Mouse (Mus musculus): ENCODE data around the gene Iqgap2.

The Iqgap2 gene

GRCm38 (mm10) chr13:95618859-95619258 lies 272.9 kb downstream of the Iqgap2 start:
- no peak for DNase-seq (ENCODE audit: low spot score in 2 of 2)

DNA sequence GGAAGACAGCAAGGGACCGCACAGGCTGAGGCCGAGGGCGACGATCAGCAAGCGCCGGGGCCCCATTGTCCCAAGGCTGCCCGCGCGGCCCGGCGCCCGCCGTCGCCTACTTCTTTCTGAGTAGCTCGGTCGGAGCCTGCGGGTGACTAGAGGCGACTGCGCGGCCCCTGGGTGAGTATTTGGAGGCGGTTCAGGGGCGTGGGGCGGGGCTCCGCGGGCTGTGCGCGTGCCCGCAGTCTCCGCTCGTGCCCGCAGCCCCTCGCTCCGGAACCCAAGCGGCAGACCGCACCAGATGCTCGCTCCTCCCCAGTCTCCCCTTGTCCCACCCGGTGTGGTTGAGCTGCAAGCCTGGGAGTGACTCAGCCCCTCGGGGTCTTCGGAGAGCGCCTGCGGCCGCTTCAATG lies 273.4 kb downstream of the Iqgap2 start, which contains the start of gene F2r:
Gene F2r (minus strand): TSS at position 179 of the 404 bp plus-strand sequence.
- DNase-seq (ENCODE audit: low spot score in 2 of 2), result peak; percentile 67 to 81

DNA sequence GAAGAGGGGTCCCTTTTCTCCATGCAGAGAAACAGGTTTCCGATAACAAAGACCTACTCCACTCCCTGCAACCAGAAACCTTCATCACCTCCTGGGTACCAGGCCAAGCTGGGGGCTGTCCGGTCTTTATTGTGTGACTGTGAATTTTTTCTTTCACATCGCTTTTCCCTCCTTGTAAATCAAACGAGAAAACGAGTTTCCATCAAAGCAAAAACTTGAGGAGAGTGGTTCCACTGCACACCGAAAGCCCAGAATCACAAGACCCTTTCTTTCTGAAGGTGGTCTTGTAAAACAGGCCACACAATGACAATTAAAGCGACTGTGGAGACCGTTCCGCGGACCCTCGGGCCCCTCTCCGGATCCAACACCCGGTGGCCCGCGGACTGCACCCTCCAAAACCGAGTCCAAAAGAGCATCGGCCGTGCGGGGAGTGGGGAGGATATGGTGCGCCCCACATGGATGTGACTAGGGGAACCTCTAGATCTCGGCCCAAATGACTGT lies 274.0 kb downstream of the Iqgap2 start:
- DNase-seq (ENCODE audit: low spot score in 2 of 2), result peak; percentile 21 to 32

- peak; percentile 19 to 32 for DNase-seq (ENCODE audit: low spot score in 2 of 2)
Measured at GRCm38 (mm10) chr13:95617082-95617670, 274.5 kb downstream of the Iqgap2 start.

GRCm38 (mm10) chr13:95616512-95616911 lies 275.2 kb downstream of the Iqgap2 start:
- peak in 1 of 2 experiments; percentile 16 for DNase-seq (ENCODE audit: low spot score in 2 of 2)

- no peak for DNase-seq (ENCODE audit: low spot score in 2 of 2)
Measured at GRCm38 (mm10) chr13:95614757-95615156, 277.0 kb downstream of the Iqgap2 start.

- DNase-seq (ENCODE audit: low spot score in 2 of 2), result no peak
Measured at GRCm38 (mm10) chr13:95612243-95612642, 279.5 kb downstream of the Iqgap2 start.

- DNase-seq (ENCODE audit: low spot score in 2 of 2), result no peak
Measured at GRCm38 (mm10) chr13:95611752-95612151, 280.0 kb downstream of the Iqgap2 start.

DNA sequence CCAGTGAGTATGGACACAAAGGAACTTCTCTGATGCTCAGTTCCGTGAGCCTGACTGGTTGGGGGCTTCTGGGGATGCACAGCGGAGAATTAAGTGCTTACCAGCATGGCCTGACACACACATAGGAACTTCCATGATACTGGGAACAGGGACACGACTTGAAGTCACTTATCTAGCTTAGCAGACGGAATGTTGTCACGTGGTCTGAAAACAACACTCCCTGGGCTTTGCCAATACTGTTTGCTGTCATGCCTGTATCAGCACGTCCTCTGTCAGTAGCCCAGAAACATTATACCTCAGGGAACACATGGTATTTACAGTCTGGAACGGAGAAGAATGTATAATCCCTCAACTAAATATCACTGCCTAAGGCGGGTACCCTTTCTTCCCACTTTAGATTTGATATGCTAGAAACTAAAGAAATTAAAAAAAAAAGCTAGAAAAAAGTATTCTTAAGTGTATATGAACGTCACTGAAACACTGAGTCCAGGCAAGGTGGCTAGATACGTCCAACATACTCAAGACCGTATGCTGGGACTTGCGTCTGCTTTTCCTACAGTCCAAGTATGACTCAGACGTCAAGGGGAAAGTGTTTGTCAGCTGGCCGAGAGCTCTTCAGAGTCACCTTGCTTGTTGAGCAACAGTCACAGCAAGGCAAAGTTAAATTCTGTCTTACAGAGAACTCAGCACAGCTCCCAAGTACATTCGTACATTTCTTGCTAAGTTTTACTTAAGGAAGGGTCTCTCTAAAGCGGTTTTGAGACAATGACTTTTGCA lies 280.7 kb downstream of the Iqgap2 start:
- DNase-seq (ENCODE audit: low spot score in 2 of 2), result no peak

DNA sequence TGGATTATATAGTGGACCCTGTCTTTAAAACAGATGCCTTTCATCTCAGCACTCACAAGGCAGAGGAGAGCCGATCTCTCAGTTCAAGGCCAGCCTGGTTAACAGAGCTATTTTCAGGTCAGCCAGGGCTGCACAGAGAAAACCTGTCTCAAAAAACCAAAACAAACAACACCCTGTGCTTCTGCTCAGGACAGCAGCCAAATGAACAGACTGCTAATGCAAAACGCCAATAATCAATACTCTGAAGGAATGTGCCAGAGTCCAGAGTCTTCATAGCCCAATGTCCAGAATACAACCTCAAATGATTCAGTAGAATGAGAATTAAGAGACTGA lies 282.7 kb downstream of the Iqgap2 start:
- no peak for DNase-seq (ENCODE audit: low spot score in 2 of 2)

GRCm38 (mm10) chr13:95608416-95609087 lies 283.2 kb downstream of the Iqgap2 start:
- DNase-seq (ENCODE audit: low spot score in 2 of 2), result no peak

DNA sequence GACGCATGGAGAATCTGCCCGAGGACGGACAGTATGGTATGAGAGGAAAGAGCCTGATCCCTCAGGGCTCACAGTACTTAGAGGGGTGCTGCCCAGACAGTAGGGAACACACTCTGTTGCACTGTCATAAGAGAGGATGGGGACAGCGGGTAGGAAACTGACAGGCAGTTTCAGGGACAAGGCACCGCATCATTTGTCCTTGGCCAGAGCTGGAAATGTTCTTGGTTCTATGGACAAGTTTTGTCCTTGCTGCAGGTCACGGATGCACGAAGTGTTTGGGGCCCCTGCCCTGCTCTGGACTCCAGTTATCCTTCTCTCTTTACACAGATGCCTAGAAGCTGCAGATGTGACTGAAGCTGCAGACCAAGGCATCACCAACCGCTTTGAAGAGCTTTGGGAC lies 284.7 kb downstream of the Iqgap2 start:
- DNase-seq (ENCODE audit: low spot score in 2 of 2), result no peak

GRCm38 (mm10) chr13:95604288-95604687 lies 287.4 kb downstream of the Iqgap2 start:
- no peak for DNase-seq (ENCODE audit: low spot score in 2 of 2)

- no peak for DNase-seq (ENCODE audit: low spot score in 2 of 2)
Measured at GRCm38 (mm10) chr13:95599833-95600359, 291.8 kb downstream of the Iqgap2 start.

DNA sequence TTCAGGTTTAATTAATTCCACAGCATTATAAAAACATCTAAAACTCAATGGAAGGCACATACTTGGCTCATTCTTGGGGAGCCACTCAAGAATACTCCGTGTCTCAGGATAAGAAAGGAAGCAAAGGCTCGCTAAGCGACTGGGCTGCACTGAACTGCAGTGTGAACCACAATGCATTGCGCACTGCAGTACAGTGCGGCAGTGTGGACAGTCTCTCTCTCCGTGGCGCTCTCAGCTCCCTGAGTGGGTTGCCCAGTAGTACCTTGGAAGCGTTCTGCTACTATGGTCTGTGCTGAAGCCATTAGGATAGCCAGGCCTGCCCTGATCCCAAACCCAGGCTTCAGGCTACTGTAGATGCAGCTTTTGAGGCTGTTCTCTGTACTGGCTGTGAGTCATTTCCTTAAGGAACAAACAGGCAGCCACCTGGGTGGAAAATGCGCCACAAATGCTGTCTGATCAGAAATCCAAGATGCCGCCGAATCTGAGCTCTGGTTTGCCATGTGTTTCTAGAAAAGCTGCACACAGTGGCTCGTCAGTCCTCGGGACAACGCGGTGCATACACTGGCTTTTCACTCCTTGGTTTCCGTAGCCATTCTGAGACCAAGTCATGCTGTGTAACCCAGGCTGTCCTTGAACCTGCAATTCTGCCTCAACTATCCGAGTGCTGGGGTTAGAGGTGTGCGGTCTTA lies 293.3 kb downstream of the Iqgap2 start:
- DNase-seq (ENCODE audit: low spot score in 2 of 2), result no peak

DNA sequence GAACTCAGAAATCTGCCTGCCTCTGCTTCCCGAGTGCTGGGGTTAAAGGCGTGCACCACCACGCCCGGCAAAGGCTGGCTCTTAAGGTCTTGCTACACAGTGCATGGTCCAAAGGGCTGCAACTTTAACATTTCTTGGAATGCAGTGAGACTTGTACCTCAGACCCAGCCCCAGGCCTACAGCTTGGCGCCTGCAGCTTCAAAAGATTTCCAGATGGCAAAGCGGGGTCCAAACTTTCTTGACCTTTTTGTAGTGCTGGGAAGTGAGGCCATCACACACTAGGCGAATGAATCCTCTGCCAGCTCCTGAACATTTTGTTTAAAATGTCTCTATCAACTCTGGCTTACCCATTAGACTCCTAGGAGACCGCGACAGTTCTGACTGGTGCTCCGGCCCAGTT lies 294.1 kb downstream of the Iqgap2 start:
- no peak for DNase-seq (ENCODE audit: low spot score in 2 of 2)

DNA sequence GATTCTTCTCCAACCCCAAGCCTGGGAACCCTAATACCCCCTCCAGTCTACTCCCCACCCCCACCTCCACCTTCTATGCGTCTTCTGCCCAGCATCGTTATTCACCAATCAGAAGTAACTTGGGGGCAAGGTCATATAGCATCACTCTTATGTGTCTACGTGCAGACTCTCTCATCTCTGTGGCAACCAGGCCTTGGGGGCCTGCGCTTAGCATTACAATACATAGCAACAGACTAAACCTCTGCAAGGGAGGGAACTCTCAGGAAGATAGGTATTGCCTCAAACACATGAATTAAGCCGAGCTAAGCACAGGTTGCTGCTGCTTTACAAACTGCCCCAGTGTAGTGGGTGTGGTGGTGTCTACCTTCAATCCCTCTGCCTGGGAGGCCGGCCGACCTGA lies 295.0 kb downstream of the Iqgap2 start:
- DNase-seq (ENCODE audit: low spot score in 2 of 2), result no peak

DNA sequence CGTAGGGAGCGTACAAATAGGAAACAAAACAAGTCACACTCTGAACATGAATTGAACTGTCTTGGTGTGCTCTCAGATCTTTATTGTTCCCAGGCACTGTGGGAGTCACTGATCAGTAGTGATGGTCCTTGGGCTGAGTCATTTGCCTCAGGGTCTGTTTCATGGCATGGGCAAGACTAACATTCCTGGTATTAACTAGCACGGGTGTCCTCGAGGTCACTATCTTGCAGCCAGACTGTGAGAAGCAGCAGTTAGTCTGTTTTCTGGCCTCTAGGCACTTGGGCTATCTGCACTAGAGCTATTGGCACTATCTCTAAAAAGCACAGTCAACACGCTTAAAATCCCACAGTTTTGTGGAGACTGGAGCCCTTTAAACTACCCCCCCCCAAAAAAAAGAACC lies 295.8 kb downstream of the Iqgap2 start:
- no peak for DNase-seq (ENCODE audit: low spot score in 2 of 2)

- DNase-seq (ENCODE audit: low spot score in 2 of 2), result no peak
Measured at GRCm38 (mm10) chr13:95595411-95595810, 296.3 kb downstream of the Iqgap2 start.

- DNase-seq (ENCODE audit: low spot score in 2 of 2), result no peak
Measured at GRCm38 (mm10) chr13:95592860-95593259, 298.9 kb downstream of the Iqgap2 start.

DNA sequence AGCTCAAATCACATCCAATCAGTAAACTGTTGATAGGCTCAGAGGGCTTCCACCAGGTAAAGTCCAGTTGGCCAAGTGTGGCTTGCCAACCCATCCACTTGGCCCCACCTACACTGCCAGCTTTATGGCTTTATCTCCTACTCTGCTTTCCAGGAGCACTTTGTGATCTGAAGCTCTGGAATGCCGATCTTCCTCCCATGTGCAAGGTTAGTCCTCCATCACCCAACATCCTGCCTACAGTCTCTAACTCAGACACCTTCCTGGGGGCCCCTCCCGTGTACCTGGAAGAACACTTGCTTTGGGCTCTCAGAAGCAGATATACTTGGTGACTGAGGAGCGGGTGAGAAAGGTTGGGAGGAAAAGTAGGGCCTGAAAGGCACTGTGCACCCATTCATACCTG lies 300.1 kb downstream of the Iqgap2 start:
- no peak for DNase-seq (ENCODE audit: low spot score in 2 of 2)

DNA sequence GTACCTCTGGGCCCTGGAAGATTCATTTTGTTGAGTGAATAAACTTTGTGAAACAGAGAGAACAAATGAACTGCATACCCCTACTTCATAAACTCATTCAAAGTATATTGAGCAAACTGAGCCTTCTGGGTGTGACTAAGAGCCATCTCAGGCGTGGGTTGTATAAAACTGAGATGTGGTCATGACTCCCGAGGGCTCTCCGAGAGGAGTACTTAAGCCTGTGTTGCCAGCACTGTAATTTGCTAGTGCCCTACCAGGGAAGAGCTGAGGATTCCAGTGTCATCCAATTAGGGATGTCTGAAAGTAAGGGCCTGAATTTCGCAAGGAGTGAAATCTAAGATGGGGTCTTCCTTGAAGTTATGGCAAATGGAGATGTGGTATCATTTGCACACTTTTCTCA lies 304.1 kb downstream of the Iqgap2 start:
- DNase-seq (ENCODE audit: low spot score in 2 of 2), result no peak

Measured in spleen, postnatal 10 days (tissue).